Mouse (Mus musculus) spleen, adult 18-20 months (tissue): ENCODE measurements around the gene Ccdc47.
"Not testable (repeated sequence)": the region's sequence is repeated elsewhere in the genome, so short reads cannot be mapped to it uniquely, and the experiment has no call there.

Experiments
- DNase-seq, 2 experiments: peaks; one replicate each; pipeline ENCODE4 v3.0.0; 2022; ENCODE audit warnings: mixed read lengths in 2 of 2

Gene Ccdc47

GRCm38 (mm10) chr11:106215927-106216729, at the start of gene Ccdc47:
TSS of gene Ccdc47 (minus strand) at chr11:106216344.
- DNase-seq, result peak; percentile 83 to 91

- DNase-seq, result no peak
Observed at GRCm38 (mm10) chr11:106265570-106265969, 49.4 kb upstream of the Ccdc47 start.

- no peak for DNase-seq
Observed at GRCm38 (mm10) chr11:106264988-106265387, 48.8 kb upstream of the Ccdc47 start.

GRCm38 (mm10) chr11:106263963-106264362, 47.8 kb upstream of the Ccdc47 start:
- DNase-seq, result no peak

- DNase-seq, result no peak
Observed at GRCm38 (mm10) chr11:106260826-106261450, 44.8 kb upstream of the Ccdc47 start.

GRCm38 (mm10) chr11:106256775-106257174, 40.6 kb upstream of the Ccdc47 start:
- DNase-seq, result no peak

GRCm38 (mm10) chr11:106255685-106256451, 39.7 kb upstream of the Ccdc47 start, which contains the start of the genes Ftsj3 and Psmc5:
TSS of gene Ftsj3 (minus strand) at chr11:106256079.
TSS of gene Psmc5 (plus strand) at chr11:106256154.
- DNase-seq, result peak; percentile 94 to 99

GRCm38 (mm10) chr11:106255174-106255573, 39.0 kb upstream of the Ccdc47 start:
- DNase-seq, result no peak

- DNase-seq, result no peak
Observed at GRCm38 (mm10) chr11:106254767-106255166, 38.6 kb upstream of the Ccdc47 start.

- no peak for DNase-seq
Observed at GRCm38 (mm10) chr11:106249326-106249725, 33.2 kb upstream of the Ccdc47 start.

- no peak for DNase-seq
Observed at GRCm38 (mm10) chr11:106246834-106247233, 30.7 kb upstream of the Ccdc47 start.

- DNase-seq, result not testable (repeated sequence)
Observed at GRCm38 (mm10) chr11:106233978-106234377, 17.8 kb upstream of the Ccdc47 start.

GRCm38 (mm10) chr11:106220603-106221002, 4.5 kb upstream of the Ccdc47 start:
- DNase-seq, result no peak

- peak; percentile 83 for DNase-seq
Observed at GRCm38 (mm10) chr11:106216730-106217490, 766 bp upstream of the Ccdc47 start, which contains the start of gene Ddx42. TSS of gene Ddx42 (plus strand) at chr11:106216926.

GRCm38 (mm10) chr11:106215450-106215859, 689 bp downstream of the Ccdc47 start:
- DNase-seq, result no peak

- no peak for DNase-seq
Observed at GRCm38 (mm10) chr11:106214856-106215255, 1.3 kb downstream of the Ccdc47 start.

GRCm38 (mm10) chr11:106212771-106213170, 3.4 kb downstream of the Ccdc47 start:
- no peak for DNase-seq

GRCm38 (mm10) chr11:106202123-106202465, 14.1 kb downstream of the Ccdc47 start, which contains the start of gene Strada:
TSS of gene Strada (minus strand) at chr11:106202168.
- no peak for DNase-seq

- DNase-seq, result no peak
Observed at GRCm38 (mm10) chr11:106201337-106202122, 14.6 kb downstream of the Ccdc47 start.

- no peak for DNase-seq
Observed at GRCm38 (mm10) chr11:106200756-106201155, 15.4 kb downstream of the Ccdc47 start.

- not testable (repeated sequence) for DNase-seq
Observed at GRCm38 (mm10) chr11:106199997-106200396, 16.1 kb downstream of the Ccdc47 start.

- DNase-seq, result no peak
Observed at GRCm38 (mm10) chr11:106198277-106198676, 17.9 kb downstream of the Ccdc47 start.
